Mouse (Mus musculus): ENCODE data around the gene Lax1. TPM values are rescaled to one million over a fixed set of nuclear protein-coding genes. Genes with fewer than 3 reads are reported as not detected.
"Not testable (repeated sequence)": the region's sequence is repeated elsewhere in the genome, so short reads cannot be mapped to it uniquely, and the experiment has no call there.

Gene Lax1
- polyA plus RNA-seq, 1 experiment from 2014 or later: 1.1 TPM

DNA sequence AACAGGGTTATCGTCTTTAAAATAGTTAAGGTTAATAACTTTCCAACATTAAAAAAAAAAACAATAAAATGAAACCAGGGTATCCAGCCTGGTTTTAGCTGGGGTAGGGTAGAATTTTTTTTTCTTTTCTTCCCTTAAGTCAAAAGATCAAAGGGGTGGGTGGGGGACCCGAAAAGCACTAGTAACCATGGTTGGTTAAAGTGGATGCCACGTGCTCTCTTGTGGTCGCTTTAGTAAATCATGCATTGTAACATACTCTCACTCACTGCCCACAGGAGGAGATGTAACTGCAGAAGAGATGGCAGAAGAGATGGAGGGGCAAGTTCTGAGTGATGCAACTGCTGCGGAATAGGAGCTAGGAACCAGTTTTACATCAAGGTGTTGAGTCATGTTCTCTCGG is 21.5 kb upstream of the Lax1 start:
- H3K4me1 ChIP-seq (ENCODE audit: insufficient read depth): peaks cover 19% of the 10 kb centered on the region
- WGBS (ENCODE audit: insufficient replicate concordance): 80% methylated on average over 6 of the region's 6 CpGs
- H3K27me3 ChIP-seq (ENCODE audit: insufficient read depth, low read length): no peaks in the 10 kb centered on the region
- ATAC-seq (no peak), DNase-seq (no peak)
- peaks cover 31% of the 10 kb centered on the region for H3K36me3 ChIP-seq (replicated peaks; ENCODE audit: insufficient read depth, low read length)
- H3K27ac ChIP-seq (ENCODE audit: low read depth): no peak overlapping the region
- TF ChIP-seq EP300 (IDR thresholded peaks at IDR 0.05; ENCODE audit: low read depth) (no peak), CTCF (IDR thresholded peaks at IDR 0.05; ENCODE audit: low read depth) (no peak)
- no peaks in the 10 kb centered on the region for H3K9me3 ChIP-seq (ENCODE audit: low read length)
- no peak overlapping the region for H3K4me2 ChIP-seq (ENCODE audit: low read depth, low read length)
- H3K9ac ChIP-seq (replicated peaks): no peak overlapping the region
- H3K4me3 ChIP-seq (ENCODE audit: low read depth, low read length): no peak overlapping the region

DNA sequence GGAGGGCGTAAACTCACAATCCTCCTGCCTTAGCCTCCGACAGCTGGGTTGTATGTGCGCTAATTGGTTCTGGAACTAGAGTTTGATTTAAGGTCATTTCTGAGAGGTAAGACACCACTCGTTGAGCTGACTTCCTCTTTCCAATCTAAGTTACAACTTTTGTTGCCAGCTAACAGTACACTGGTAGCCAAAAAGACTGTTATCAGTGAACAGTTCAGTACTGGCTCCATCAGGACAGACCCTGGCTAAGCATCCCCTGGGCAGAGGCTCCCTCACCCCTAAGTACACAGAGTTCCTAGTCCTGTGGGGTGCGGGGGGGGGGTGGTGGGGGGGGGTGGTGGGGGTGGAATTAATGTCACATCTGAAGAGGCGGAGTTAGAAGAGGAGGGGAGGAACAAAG is 21.0 kb upstream of the Lax1 start:
- Histone ChIP-seq H3K4me3 (ENCODE audit: low read depth, low read length) (no peak overlapping the region), H3K4me1 (ENCODE audit: insufficient read depth) (peaks cover 19% of the 10 kb centered on the region), H3K36me3 (replicated peaks; ENCODE audit: insufficient read depth, low read length) (peaks cover 31% of the 10 kb centered on the region), H3K27me3 (ENCODE audit: insufficient read depth, low read length) (no peaks in the 10 kb centered on the region), H3K9me3 (ENCODE audit: low read length) (no peaks in the 10 kb centered on the region), H3K4me2 (ENCODE audit: low read depth, low read length) (no peak overlapping the region), H3K9ac (replicated peaks) (no peak overlapping the region), H3K27ac (ENCODE audit: low read depth) (no peak overlapping the region)
- ATAC-seq: no peak
- TF ChIP-seq EP300 (IDR thresholded peaks at IDR 0.05; ENCODE audit: low read depth) (no peak), CTCF (IDR thresholded peaks at IDR 0.05; ENCODE audit: low read depth) (no peak)
- no peak for DNase-seq
- WGBS (ENCODE audit: insufficient replicate concordance): 62% methylated on average over 6 of the region's 6 CpGs

DNA sequence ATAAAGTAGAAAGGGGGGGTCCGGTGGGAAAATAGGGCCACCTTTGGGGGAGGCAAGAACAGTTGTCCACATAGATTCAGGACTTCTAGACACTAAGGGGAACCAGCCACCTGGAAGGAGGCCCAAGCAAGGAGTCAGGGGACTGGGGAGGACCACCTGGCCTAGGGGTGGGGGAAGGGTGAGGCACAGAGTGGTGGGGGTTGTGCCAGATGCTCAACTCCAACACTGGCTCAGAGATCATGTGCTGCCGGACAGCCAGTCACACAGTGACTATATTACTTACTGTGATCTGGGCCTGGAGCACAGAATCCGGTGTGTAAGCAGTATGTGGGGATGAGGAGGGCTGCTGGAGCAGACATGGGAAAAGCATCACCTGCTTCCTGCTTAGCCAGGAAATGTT is 19.4 kb upstream of the Lax1 start:
- Histone ChIP-seq H3K4me1 (ENCODE audit: insufficient read depth) (peaks cover 19% of the 10 kb centered on the region), H3K27me3 (ENCODE audit: insufficient read depth, low read length) (no peaks in the 10 kb centered on the region), H3K9ac (replicated peaks) (no peak overlapping the region), H3K4me2 (ENCODE audit: low read depth, low read length) (no peak overlapping the region), H3K27ac (ENCODE audit: low read depth) (no peak overlapping the region), H3K9me3 (ENCODE audit: low read length) (no peaks in the 10 kb centered on the region), H3K36me3 (replicated peaks; ENCODE audit: insufficient read depth, low read length) (peaks cover 36% of the 10 kb centered on the region), H3K4me3 (ENCODE audit: low read depth, low read length) (no peak overlapping the region)
- peak; percentile 37; the same call in 1 of the 2 replicates for ATAC-seq
- WGBS (ENCODE audit: insufficient replicate concordance): 80% methylated on average over 3 of the region's 3 CpGs
- DNase-seq: no peak
- TF ChIP-seq CTCF (IDR thresholded peaks at IDR 0.05; ENCODE audit: low read depth) (no peak), EP300 (IDR thresholded peaks at IDR 0.05; ENCODE audit: low read depth) (no peak)

DNA sequence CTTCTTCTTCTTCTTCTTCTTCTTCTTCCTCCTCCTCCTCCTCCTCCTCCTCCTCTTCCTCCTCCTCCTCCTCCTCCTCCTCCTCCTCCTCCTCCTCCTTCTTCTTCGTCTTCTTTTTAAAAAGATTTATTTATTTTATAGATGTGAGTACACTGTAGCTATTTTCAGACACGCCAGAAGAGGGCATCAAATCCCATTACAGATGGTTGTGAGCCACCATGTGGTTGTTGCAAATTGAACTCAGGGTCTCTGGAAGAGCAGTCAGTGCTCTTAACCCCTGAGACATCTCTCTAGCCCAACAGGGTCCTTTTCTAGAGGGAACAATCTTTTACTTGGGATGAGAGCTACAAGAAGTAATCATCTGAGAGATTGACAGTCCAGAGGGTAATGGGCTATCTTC is 11.9 kb upstream of the Lax1 start:
- not testable (repeated sequence) for H3K4me3 ChIP-seq (ENCODE audit: low read depth, low read length); H3K9me3 ChIP-seq (ENCODE audit: low read length); H3K4me2 ChIP-seq (ENCODE audit: low read depth, low read length); H3K4me1 ChIP-seq (ENCODE audit: insufficient read depth); H3K9ac ChIP-seq (replicated peaks); ATAC-seq; DNase-seq; H3K27me3 ChIP-seq (ENCODE audit: insufficient read depth, low read length); H3K27ac ChIP-seq (ENCODE audit: low read depth)
- peak; percentile 59 for TF ChIP-seq CTCF (IDR thresholded peaks at IDR 0.05; ENCODE audit: low read depth)
- 11% methylated on average over 2 of the region's 2 CpGs for WGBS (ENCODE audit: insufficient replicate concordance)
- peaks cover 20% of the 10 kb centered on the region for H3K36me3 ChIP-seq (replicated peaks; ENCODE audit: insufficient read depth, low read length)

DNA sequence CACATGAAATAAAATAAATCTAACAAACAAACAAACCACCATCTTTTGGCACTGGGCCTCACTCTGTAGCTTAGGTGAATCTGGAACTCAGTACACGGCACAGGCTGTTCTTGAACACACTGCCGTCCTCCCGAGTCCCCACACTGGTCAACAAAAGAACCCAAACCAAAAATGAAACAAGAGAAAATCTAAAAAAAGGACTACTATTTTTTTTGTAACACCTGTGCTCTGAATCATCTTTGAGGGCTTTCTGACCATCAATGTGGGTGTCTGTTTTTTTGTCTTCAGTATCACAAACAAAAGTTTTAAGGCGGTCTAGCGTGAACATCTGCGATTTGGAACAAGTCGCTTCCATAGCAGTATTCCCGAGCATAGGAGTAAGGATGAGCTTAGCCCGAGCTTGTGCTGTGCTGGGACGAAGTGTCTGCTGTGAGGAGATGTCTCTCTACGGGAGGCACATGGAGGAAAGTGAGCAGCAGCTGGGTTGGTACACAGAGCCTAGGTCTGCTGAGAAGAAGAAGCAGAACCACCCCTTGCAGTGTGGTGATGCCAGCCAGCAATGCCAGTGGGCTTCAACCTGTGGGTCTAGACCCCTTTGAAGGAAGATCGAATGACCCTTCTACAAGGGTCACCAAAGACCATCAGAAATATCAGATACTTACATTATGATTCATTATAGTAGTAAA is 8.2 kb upstream of the Lax1 start:
- no peak overlapping the region for H3K4me3 ChIP-seq (ENCODE audit: low read depth, low read length)
- DNase-seq (no peak), ATAC-seq (no peak)
- peak overlapping the region; percentile 8; the same call in 1 of the 2 replicates for H3K27ac ChIP-seq (ENCODE audit: low read depth)
- TF ChIP-seq CTCF (IDR thresholded peaks at IDR 0.05; ENCODE audit: low read depth) (no peak), EP300 (IDR thresholded peaks at IDR 0.05; ENCODE audit: low read depth) (no peak)
- H3K9me3 ChIP-seq (ENCODE audit: low read length): no peaks in the 10 kb centered on the region
- H3K9ac ChIP-seq (replicated peaks): no peak overlapping the region
- H3K4me1 ChIP-seq (ENCODE audit: insufficient read depth): peaks cover 28% of the 10 kb centered on the region
- H3K36me3 ChIP-seq (replicated peaks; ENCODE audit: insufficient read depth, low read length): 0 out of 2 replicates have a peak, but pooled peaks cover 6% of the 10 kb centered on the region
- H3K4me2 ChIP-seq (ENCODE audit: low read depth, low read length): no peak overlapping the region
- H3K27me3 ChIP-seq (ENCODE audit: insufficient read depth, low read length): no peaks in the 10 kb centered on the region
- 90% methylated on average over 12 of the region's 12 CpGs for WGBS (ENCODE audit: insufficient replicate concordance)

DNA sequence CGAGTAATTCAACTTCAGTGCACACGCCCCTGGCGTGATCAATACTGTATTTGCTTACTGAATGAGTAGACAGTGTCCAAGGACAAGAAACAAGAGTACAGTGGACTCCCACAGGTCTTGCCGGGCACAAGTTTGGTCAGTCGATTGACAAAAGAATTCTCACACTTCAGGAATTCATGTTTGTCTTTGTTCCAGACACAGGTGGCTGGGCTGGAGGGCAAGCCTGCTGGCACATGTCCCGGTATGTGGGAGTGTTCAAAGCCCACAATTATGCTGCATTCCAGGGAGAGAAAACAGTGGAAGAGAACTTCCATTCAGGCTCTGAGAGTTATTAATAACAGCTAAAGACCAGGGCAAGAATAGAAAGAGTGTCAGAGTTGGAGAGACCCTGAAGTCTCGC is 6.0 kb upstream of the Lax1 start:
- H3K4me2 ChIP-seq (ENCODE audit: low read depth, low read length): no peak overlapping the region
- no peak overlapping the region for H3K9ac ChIP-seq (replicated peaks)
- no peaks in the 10 kb centered on the region for H3K9me3 ChIP-seq (ENCODE audit: low read length)
- 60% methylated on average over 7 of the region's 7 CpGs for WGBS (ENCODE audit: insufficient replicate concordance)
- no peak overlapping the region for H3K4me3 ChIP-seq (ENCODE audit: low read depth, low read length)
- H3K27ac ChIP-seq (ENCODE audit: low read depth): no peak overlapping the region
- ATAC-seq: peak; percentile 9; the same call in 1 of the 2 replicates
- H3K4me1 ChIP-seq (ENCODE audit: insufficient read depth): peaks cover 33% of the 10 kb centered on the region
- peak; percentile 51 for DNase-seq
- no peaks in the 10 kb centered on the region for H3K27me3 ChIP-seq (ENCODE audit: insufficient read depth, low read length)
- no peak for TF ChIP-seq CTCF (IDR thresholded peaks at IDR 0.05; ENCODE audit: low read depth)
- no peak for TF ChIP-seq EP300 (IDR thresholded peaks at IDR 0.05; ENCODE audit: low read depth)
- H3K36me3 ChIP-seq (replicated peaks; ENCODE audit: insufficient read depth, low read length): no peaks in the 10 kb centered on the region

Measured in liver, postnatal 0 days (tissue).